Mouse (Mus musculus) G1E (cell line): ENCODE measurements around the gene Eif2ak3.

Experiments
- CTCF ChIP-seq: IDR thresholded peaks from 2 replicates; pipeline ENCODE4 v1.5.1; 2012; ENCODE audit warnings: low read depth, low read length, inconsistent platforms, mixed read lengths
- GATA1 ChIP-seq: IDR thresholded peaks from 2 replicates; pipeline ENCODE4 v1.6.1; 2012; ENCODE audit warnings: borderline replicate concordance, low read length, inconsistent platforms, mixed read lengths
- GATA2 ChIP-seq: IDR thresholded peaks from 2 replicates; pipeline ENCODE4 v1.6.1; 2012; ENCODE audit warnings: low read depth, low read length, inconsistent platforms, borderline replicate concordance
- POLR2AphosphoS5 ChIP-seq: IDR thresholded peaks from 2 replicates; pipeline ENCODE4 v1.6.1; 2012; ENCODE audit warnings: low read depth, low read length, inconsistent platforms; ENCODE audit not compliant: insufficient replicate concordance
- TAL1 ChIP-seq: conservative IDR thresholded peaks from 2 replicates; pipeline ENCODE4 v1.6.1; 2012; ENCODE audit warnings: low read depth, low read length, inconsistent platforms, mixed read lengths

DNA sequence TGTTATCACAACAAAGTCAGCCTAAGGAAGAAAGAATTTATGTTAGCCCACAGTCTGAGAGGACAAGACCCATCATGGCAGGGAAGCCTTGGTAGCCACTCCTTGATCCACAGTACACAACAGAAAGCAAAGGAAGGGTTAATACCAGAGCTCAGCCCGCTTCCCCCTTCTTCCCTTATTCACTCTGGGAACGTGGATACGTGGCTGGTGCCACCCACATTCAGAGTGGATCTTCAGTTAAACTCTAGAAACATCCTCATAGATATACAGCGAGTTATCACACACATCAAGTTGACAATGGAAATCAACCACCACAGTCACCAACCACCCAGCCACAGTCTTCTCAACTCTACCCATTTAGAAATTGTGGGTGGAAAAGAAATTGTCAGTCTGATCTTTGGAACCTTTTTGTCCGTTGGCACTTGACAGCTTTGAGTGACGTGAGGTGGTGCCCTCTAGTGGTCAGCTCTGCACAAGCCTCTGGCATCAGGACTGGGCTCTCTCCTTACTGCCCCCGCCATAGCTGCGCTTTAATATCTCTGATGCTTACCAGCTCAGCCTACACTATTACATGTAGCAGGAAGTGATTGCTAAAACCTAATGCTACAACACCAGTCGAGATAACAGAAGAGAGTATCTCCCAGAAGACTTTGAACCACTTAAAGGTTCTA, 46.6 kb upstream of the Eif2ak3 start:
- TF ChIP-seq CTCF (peak; percentile 90), GATA1 (no peak), GATA2 (no peak), POLR2AphosphoS5 (no peak), TAL1 (no peak)
